Mouse (Mus musculus) kidney, embryonic 15.5 days (tissue): ENCODE results near the gene Herpud1. TPM values are rescaled to one million over a fixed set of nuclear protein-coding genes. Genes with fewer than 3 reads are reported as not detected.
A peak's percentile ranks its signal among the peaks of the same experiment; 100 is the strongest.

Experiments used
- ATAC-seq: fragments of 200-750 bp; cut with Nextera tagmentation; replicated peaks from 2 replicates; pipeline ENCODE4 v1.8.0; 2017; ENCODE audit warnings: moderate TSS enrichment; ENCODE audit not compliant: low FRiP score
- H3K27ac ChIP-seq: fragments of 300-500 bp; sonication (generic); 2 replicates; pipeline ENCODE4 v1.5.1; 2015; ENCODE audit warnings: mild to moderate bottlenecking, inconsistent platforms
- H3K27me3 ChIP-seq: fragments of 300-500 bp; sonication (generic); 2 replicates; pipeline ENCODE4 v1.6.1; 2015; ENCODE audit warnings: inconsistent platforms
- H3K36me3 ChIP-seq: fragments of 300-500 bp; sonication (generic); 2 replicates; pipeline ENCODE4 v1.6.1; 2015; ENCODE audit warnings: inconsistent platforms
- H3K4me1 ChIP-seq: fragments of 300-500 bp; sonication (generic); 2 replicates; pipeline ENCODE4 v1.6.1; 2015; ENCODE audit warnings: inconsistent platforms
- H3K4me2 ChIP-seq: fragments of 300-500 bp; sonication (generic); 2 replicates; pipeline ENCODE4 v1.6.1; 2015; ENCODE audit warnings: moderate library complexity, mild to moderate bottlenecking, inconsistent platforms
- H3K4me3 ChIP-seq: fragments of 300-500 bp; sonication (generic); replicated peaks from 2 replicates; pipeline ENCODE4 v1.5.1; 2015; ENCODE audit warnings: mild to moderate bottlenecking, inconsistent platforms
- H3K9ac ChIP-seq: fragments of 300-500 bp; sonication (generic); 2 replicates; pipeline ENCODE4 v1.6.1; 2015; ENCODE audit warnings: mild to moderate bottlenecking, inconsistent platforms
- H3K9me3 ChIP-seq: fragments of 300-500 bp; sonication (generic); replicated peaks from 2 replicates; pipeline ENCODE4 v1.6.1; 2016; ENCODE audit warnings: inconsistent platforms
- WGBS: fragments of 180-500 bp; shearing (Covaris S2); methylation state at CpG from one replicate; pipeline ENCODE4 v1.1.7; 2015; ENCODE audit warnings: mixed read lengths; 5-methylcytosine and 5-hydroxymethylcytosine counted together
- polyA plus RNA-seq: library from polyadenylated mRNA; unstranded; fragments of >200 nt; fragmentation: Nextera tagmentation; extraction: Ambion mirVana; gene quantifications from 2 replicates; pipeline ENCODE4 v1.2.1, GENCODE M21; 2015

Gene Herpud1
- polyA plus RNA-seq, 1 experiment from 2014 or later, result 66.7 TPM

- Histone ChIP-seq H3K27ac (no peak overlapping the region), H3K36me3 (no peaks in the 10 kb centered on the region), H3K9ac (no peak overlapping the region), H3K4me1 (no peaks in the 10 kb centered on the region), H3K4me2 (no peak overlapping the region), H3K4me3 (no peak overlapping the region), H3K9me3 (no peaks in the 10 kb centered on the region), H3K27me3 (no peaks in the 10 kb centered on the region)
- WGBS, result 89% methylated on average over 4 of the region's 4 CpGs
- ATAC-seq, result no peak
Measured at GRCm38 (mm10) chr8:94422270-94422669, 36.0 kb downstream of the Herpud1 start.

GRCm38 (mm10) chr8:94427953-94428352 lies 41.7 kb downstream of the Herpud1 start:
- Histone ChIP-seq H3K4me3 (no peak overlapping the region), H3K27ac (no peak overlapping the region), H3K9ac (no peak overlapping the region), H3K9me3 (no peaks in the 10 kb centered on the region), H3K27me3 (peaks cover 11% of the 10 kb centered on the region), H3K4me2 (no peak overlapping the region), H3K36me3 (no peaks in the 10 kb centered on the region), H3K4me1 (no peaks in the 10 kb centered on the region)
- WGBS, result 62% methylated on average over 10 of the region's 10 CpGs
- ATAC-seq, result no peak

GRCm38 (mm10) chr8:94428420-94428819 lies 42.2 kb downstream of the Herpud1 start:
- Histone ChIP-seq H3K4me2 (no peak overlapping the region), H3K27ac (no peak overlapping the region), H3K9ac (no peak overlapping the region), H3K36me3 (no peaks in the 10 kb centered on the region), H3K9me3 (no peaks in the 10 kb centered on the region), H3K4me3 (no peak overlapping the region), H3K27me3 (peaks cover 16% of the 10 kb centered on the region), H3K4me1 (no peaks in the 10 kb centered on the region)
- ATAC-seq, result no peak
- WGBS, result 78% methylated on average over 4 of the region's 4 CpGs

- 79% methylated on average over 7 of the region's 7 CpGs for WGBS
- no peak overlapping the region for H3K4me3 ChIP-seq
- H3K4me2 ChIP-seq, result no peak overlapping the region
- H3K27me3 ChIP-seq, result peaks cover 25% of the 10 kb centered on the region
- no peaks in the 10 kb centered on the region for H3K36me3 ChIP-seq
- no peak overlapping the region for H3K9ac ChIP-seq
- H3K27ac ChIP-seq, result no peak overlapping the region
- H3K4me1 ChIP-seq, result peaks cover 6% of the 10 kb centered on the region
- no peaks in the 10 kb centered on the region for H3K9me3 ChIP-seq
- ATAC-seq, result no peak
Measured at GRCm38 (mm10) chr8:94429376-94429775, 43.1 kb downstream of the Herpud1 start.

- H3K36me3 ChIP-seq, result no peaks in the 10 kb centered on the region
- ATAC-seq, result no peak
- peaks cover 8% of the 10 kb centered on the region for H3K4me1 ChIP-seq
- no peak overlapping the region for H3K4me2 ChIP-seq
- peaks cover 31% of the 10 kb centered on the region for H3K27me3 ChIP-seq
- H3K27ac ChIP-seq, result no peak overlapping the region
- no peak overlapping the region for H3K9ac ChIP-seq
- 61% methylated on average over 3 of the region's 3 CpGs for WGBS
- H3K4me3 ChIP-seq, result no peak overlapping the region
- H3K9me3 ChIP-seq, result no peaks in the 10 kb centered on the region
Measured at GRCm38 (mm10) chr8:94432212-94432611, 46.0 kb downstream of the Herpud1 start.

GRCm38 (mm10) chr8:94433981-94434466 lies 47.8 kb downstream of the Herpud1 start, which contains the start of gene Nlrc5:
Gene Nlrc5, plus strand, starts transcription at chr8:94434356.
- Histone ChIP-seq H3K36me3 (no peaks in the 10 kb centered on the region), H3K9ac (peak within 1 kb of the TSS; percentile 44; the same call in 1 of the 2 replicates), H3K4me1 (peaks cover 8% of the 10 kb centered on the region), H3K4me2 (peak within 1 kb of the TSS; percentile 92), H3K27me3 (peaks cover 31% of the 10 kb centered on the region), H3K4me3 (peak within 1 kb of the TSS; percentile 49), H3K27ac (no peak within 1 kb of the TSS), H3K9me3 (no peaks in the 10 kb centered on the region)
- ATAC-seq, result 0 out of 2 replicates have a peak, but pooled peaks have one; percentile 40
- 1% methylated on average over 29 of the region's 29 CpGs for WGBS

GRCm38 (mm10) chr8:94434958-94435357 lies 48.7 kb downstream of the Herpud1 start:
- no peak overlapping the region for H3K4me3 ChIP-seq
- no peak overlapping the region for H3K27ac ChIP-seq
- no peak overlapping the region for H3K9ac ChIP-seq
- no peaks in the 10 kb centered on the region for H3K9me3 ChIP-seq
- H3K36me3 ChIP-seq, result no peaks in the 10 kb centered on the region
- H3K4me1 ChIP-seq, result peaks cover 8% of the 10 kb centered on the region
- WGBS, result 88% methylated on average over 3 of the region's 3 CpGs
- H3K27me3 ChIP-seq, result peaks cover 31% of the 10 kb centered on the region
- H3K4me2 ChIP-seq, result no peak overlapping the region
- ATAC-seq, result no peak

- peaks cover 31% of the 10 kb centered on the region for H3K27me3 ChIP-seq
- no peaks in the 10 kb centered on the region for H3K36me3 ChIP-seq
- no peak overlapping the region for H3K9ac ChIP-seq
- no peak overlapping the region for H3K4me3 ChIP-seq
- no peak for ATAC-seq
- H3K9me3 ChIP-seq, result no peaks in the 10 kb centered on the region
- H3K4me2 ChIP-seq, result no peak overlapping the region
- 91% methylated on average over 15 of the region's 15 CpGs for WGBS
- H3K27ac ChIP-seq, result no peak overlapping the region
- peaks cover 8% of the 10 kb centered on the region for H3K4me1 ChIP-seq
Measured at GRCm38 (mm10) chr8:94435397-94436111, 49.3 kb downstream of the Herpud1 start.

GRCm38 (mm10) chr8:94436112-94436572 lies 49.9 kb downstream of the Herpud1 start:
- H3K4me2 ChIP-seq, result no peak overlapping the region
- H3K27ac ChIP-seq, result no peak overlapping the region
- no peak for ATAC-seq
- H3K4me1 ChIP-seq, result peaks cover 8% of the 10 kb centered on the region
- no peaks in the 10 kb centered on the region for H3K36me3 ChIP-seq
- H3K9me3 ChIP-seq, result no peaks in the 10 kb centered on the region
- 91% methylated on average over 5 of the region's 5 CpGs for WGBS
- H3K27me3 ChIP-seq, result peaks cover 31% of the 10 kb centered on the region
- H3K4me3 ChIP-seq, result no peak overlapping the region
- H3K9ac ChIP-seq, result no peak overlapping the region

GRCm38 (mm10) chr8:94436900-94437299 lies 50.7 kb downstream of the Herpud1 start:
- no peaks in the 10 kb centered on the region for H3K9me3 ChIP-seq
- no peak overlapping the region for H3K9ac ChIP-seq
- H3K36me3 ChIP-seq, result no peaks in the 10 kb centered on the region
- H3K4me3 ChIP-seq, result no peak overlapping the region
- no peak overlapping the region for H3K27ac ChIP-seq
- peaks cover 27% of the 10 kb centered on the region for H3K27me3 ChIP-seq
- no peak overlapping the region for H3K4me2 ChIP-seq
- no peak for ATAC-seq
- WGBS, result 72% methylated on average over 3 of the region's 3 CpGs
- peaks cover 8% of the 10 kb centered on the region for H3K4me1 ChIP-seq

- Histone ChIP-seq H3K36me3 (no peaks in the 10 kb centered on the region), H3K9me3 (no peaks in the 10 kb centered on the region), H3K4me3 (no peak overlapping the region), H3K4me2 (no peak overlapping the region), H3K4me1 (peaks cover 8% of the 10 kb centered on the region), H3K27ac (no peak overlapping the region), H3K27me3 (peaks cover 13% of the 10 kb centered on the region; the same call in 1 of the 2 replicates), H3K9ac (no peak overlapping the region)
- no peak for ATAC-seq
- 87% methylated on average over 5 of the region's 5 CpGs for WGBS
Measured at GRCm38 (mm10) chr8:94438659-94439058, 52.4 kb downstream of the Herpud1 start.

- H3K4me2 ChIP-seq, result no peak overlapping the region
- peaks cover 7% of the 10 kb centered on the region; the same call in 1 of the 2 replicates for H3K27me3 ChIP-seq
- no peak overlapping the region for H3K9ac ChIP-seq
- no peak overlapping the region for H3K27ac ChIP-seq
- no peak for ATAC-seq
- H3K36me3 ChIP-seq, result no peaks in the 10 kb centered on the region
- H3K9me3 ChIP-seq, result no peaks in the 10 kb centered on the region
- H3K4me1 ChIP-seq, result no peaks in the 10 kb centered on the region
- H3K4me3 ChIP-seq, result no peak overlapping the region
Measured at GRCm38 (mm10) chr8:94439691-94440090, 53.5 kb downstream of the Herpud1 start.
